ENCODE assay signal across 8 mouse cellular contexts in the genomic region with DNA sequence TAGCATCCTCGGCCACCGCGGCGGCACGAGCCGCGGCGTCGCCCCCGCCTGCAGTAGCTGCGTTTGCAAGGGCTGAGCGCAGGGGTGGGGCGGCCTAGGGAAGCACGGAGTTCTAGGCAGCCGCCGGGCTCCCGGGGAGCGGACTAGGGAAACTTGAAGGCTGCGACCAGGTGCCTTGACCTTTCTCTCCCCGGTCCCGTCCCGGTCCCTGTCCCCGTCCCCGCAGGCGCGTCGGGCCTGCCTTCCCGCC. TPM values are rescaled to one million over a fixed set of nuclear protein-coding genes. Genes with fewer than 3 reads are reported as not detected.
DNase-seq lines count a peak whose midpoint lies in the region; ATAC-seq and TF ChIP-seq lines count a peak whose summit lies in the region.

No protein-coding gene starts in this region.

- ATAC-seq in kidney, embryonic 16.5 days (ENCODE audit: low FRiP score, low TSS enrichment), result 0 out of 2 replicates have a peak, but pooled peaks have one; percentile 81
- ATAC-seq in hindbrain, embryonic 14.5 days (ENCODE audit: low FRiP score), result no peak
- ATAC-seq in midbrain, embryonic 15.5 days (replicated peaks), result no peak

- peak overlapping the region; percentile 93 for H3K4me3 ChIP-seq in kidney, embryonic 16.5 days (ENCODE audit: low read length)
- H3K4me3 ChIP-seq in bone marrow macrophage, adult 2 months (ENCODE audit: insufficient read depth, low read length), result peak overlapping the region; percentile 98
- peak overlapping the region; percentile 89 for H3K4me3 ChIP-seq in hindbrain, embryonic 14.5 days (replicated peaks; ENCODE audit: low read length)
- peak overlapping the region; percentile 95 for H3K4me3 ChIP-seq in midbrain, embryonic 15.5 days

- no peak for DNase-seq in kidney, postnatal 36 days
- no peak for DNase-seq in hindbrain, embryonic 14.5 days (ENCODE audit: low spot score)
- DNase-seq in urinary bladder, postnatal 14 days (ENCODE audit: low spot score), result no peak
- DNase-seq in gastrocnemius, postnatal 14 days, result no peak
- DNase-seq in kidney, adult 8-10 months, result no peak

- H3K4me1 ChIP-seq in kidney, embryonic 16.5 days (ENCODE audit: insufficient read depth, low read length), result 0 out of 2 replicates have a peak, but pooled peaks cover 3% of the 10 kb centered on the region
- no peaks in the 10 kb centered on the region for H3K4me1 ChIP-seq in bone marrow macrophage, adult 2 months (ENCODE audit: control insufficient read depth, insufficient read depth, low read length)
- peaks cover 6% of the 10 kb centered on the region; the same call in 1 of the 2 replicates for H3K4me1 ChIP-seq in hindbrain, embryonic 14.5 days (replicated peaks; ENCODE audit: control insufficient read depth, insufficient read depth, low read length)
- peaks cover 15% of the 10 kb centered on the region for H3K4me1 ChIP-seq in midbrain, embryonic 15.5 days

- H3K27me3 ChIP-seq in kidney, embryonic 16.5 days (ENCODE audit: insufficient read depth, low read length), result no peaks in the 10 kb centered on the region
- no peaks in the 10 kb centered on the region for H3K27me3 ChIP-seq in hindbrain, embryonic 14.5 days (ENCODE audit: control insufficient read depth, insufficient read depth, low read length)
- no peaks in the 10 kb centered on the region for H3K27me3 ChIP-seq in midbrain, embryonic 15.5 days (replicated peaks)

- H3K9me3 ChIP-seq in kidney, embryonic 16.5 days (ENCODE audit: low read length), result no peaks in the 10 kb centered on the region
- no peaks in the 10 kb centered on the region for H3K9me3 ChIP-seq in hindbrain, embryonic 14.5 days (ENCODE audit: control insufficient read depth, low read length)
- no peaks in the 10 kb centered on the region for H3K9me3 ChIP-seq in midbrain, embryonic 15.5 days

- peak overlapping the region; percentile 65 for H3K4me2 ChIP-seq in kidney, embryonic 16.5 days (replicated peaks; ENCODE audit: low read depth, low read length)
- peak overlapping the region; percentile 89 for H3K4me2 ChIP-seq in hindbrain, embryonic 14.5 days (replicated peaks)
- H3K4me2 ChIP-seq in midbrain, embryonic 15.5 days, result peak overlapping the region; percentile 96

- TF ChIP-seq CTCF in bone marrow macrophage, adult 2 months (IDR thresholded peaks at IDR 0.05; ENCODE audit: low read depth, low read length), result no peak

- peaks cover 4% of the 10 kb centered on the region; the same call in 1 of the 2 replicates for H3K36me3 ChIP-seq in kidney, embryonic 16.5 days (ENCODE audit: insufficient read depth, low read length)
- H3K36me3 ChIP-seq in hindbrain, embryonic 14.5 days (replicated peaks; ENCODE audit: control insufficient read depth, insufficient read depth), result no peaks in the 10 kb centered on the region
- H3K36me3 ChIP-seq in midbrain, embryonic 15.5 days (replicated peaks), result no peaks in the 10 kb centered on the region

- WGBS in kidney, embryonic 16.5 days, result 1% methylated on average over 22 of the region's 28 CpGs
- 0% methylated on average over 23 of the region's 28 CpGs for WGBS in hindbrain, embryonic 14.5 days
- 0% methylated on average over 27 of the region's 28 CpGs for WGBS in midbrain, embryonic 15.5 days

- intact Hi-C loops in gastrocnemius, postnatal 14 days (cut with DNase I; ENCODE audit: low total_unique reads), result no loop called here

- peak overlapping the region; percentile 98 for H3K27ac ChIP-seq in kidney, embryonic 16.5 days (ENCODE audit: low read length)
- H3K27ac ChIP-seq in bone marrow macrophage, adult 2 months (ENCODE audit: insufficient read depth, low read depth, low read length), result peak overlapping the region; percentile 46
- H3K27ac ChIP-seq in hindbrain, embryonic 14.5 days, result peak overlapping the region; percentile 90
- peak overlapping the region; percentile 89 for H3K27ac ChIP-seq in midbrain, embryonic 15.5 days

- peak overlapping the region; percentile 89 for H3K9ac ChIP-seq in kidney, embryonic 16.5 days (replicated peaks; ENCODE audit: low read length)
- peak overlapping the region; percentile 89 for H3K9ac ChIP-seq in hindbrain, embryonic 14.5 days
- peak overlapping the region; percentile 90 for H3K9ac ChIP-seq in midbrain, embryonic 15.5 days

- no peak for TF ChIP-seq POLR2A in bone marrow macrophage, adult 2 months (IDR thresholded peaks at IDR 0.05; ENCODE audit: borderline replicate concordance, low read depth, low read length)

RNA-seq across cellular contexts. Expression of a gene that starts 0.2 kb away (rescaled TPM):
- 6.0 and 8.0 TPM in 2 replicates for polyA plus RNA-seq in kidney, embryonic 16.5 days (2015; fragmentation: Nextera tagmentation; extraction: Ambion mirVana)
- polyA plus RNA-seq in bone marrow macrophage, adult 2 months (2012; ENCODE audit: insufficient read depth, insufficient read length, missing spikeins), result 5.8 and 7.2 TPM in 2 replicates
- 10.9 and 11.4 TPM in 2 replicates for polyA plus RNA-seq in hindbrain, embryonic 14.5 days (2014; fragmentation: Nextera tagmentation; extraction: Ambion mirVana)
- 3.7 and 5.1 TPM in 2 replicates for polyA plus RNA-seq in midbrain, embryonic 15.5 days (2015; fragmentation: Nextera tagmentation; extraction: Ambion mirVana)
- 10 to 100 TPM; 17.0 to 18.4 TPM for total RNA-seq in gastrocnemius, postnatal 14 days (2021)

Comparison
In these comparisons a context has a peak if more than half of its experiments do, and no peak if none do; other contexts are left out.
1. H3K27ac ChIP-seq: peak in every context shown above with its lines; median percentile 98 in kidney, embryonic 16.5 days; 90 in hindbrain, embryonic 14.5 days; 89 in midbrain, embryonic 15.5 days; 46 in bone marrow macrophage, adult 2 months.